Mouse (Mus musculus) hindbrain, embryonic 11.5 days (tissue): ENCODE results near the gene Pla2g5. TPM values are rescaled to one million over a fixed set of nuclear protein-coding genes. Genes with fewer than 3 reads are reported as not detected.

Source experiments
- ATAC-seq: fragments of 200-750 bp; cut with Nextera tagmentation; 2 replicates; pipeline ENCODE4 v1.8.0; 2017; ENCODE audit warnings: mild to moderate bottlenecking, moderate TSS enrichment, moderate library complexity; ENCODE audit not compliant: low FRiP score
- DNase-seq: peaks from one replicate; pipeline ENCODE4 v3.0.0-alpha.2; 2015; ENCODE audit warnings: low spot score
- H3K27ac ChIP-seq: fragments of 300-500 bp; sonication (generic); 2 replicates; pipeline ENCODE4 v1.5.1; 2014; ENCODE audit warnings: mild to moderate bottlenecking, low read depth, low read length
- H3K27me3 ChIP-seq: fragments of 300-500 bp; sonication (generic); 2 replicates; pipeline ENCODE4 v1.6.1; 2014; ENCODE audit warnings: mild to moderate bottlenecking, low read length, moderate library complexity, mixed read lengths; ENCODE audit not compliant: control insufficient read depth, insufficient read depth
- H3K36me3 ChIP-seq: fragments of 300-500 bp; sonication (generic); 2 replicates; pipeline ENCODE4 v1.6.1; 2014; ENCODE audit warnings: mild to moderate bottlenecking, low read length, moderate library complexity, mixed read lengths; ENCODE audit not compliant: control insufficient read depth, insufficient read depth
- H3K4me1 ChIP-seq: fragments of 300-500 bp; sonication (generic); replicated peaks from 2 replicates; pipeline ENCODE4 v1.6.1; 2014; ENCODE audit warnings: low read length, mixed read lengths; ENCODE audit not compliant: control insufficient read depth, insufficient read depth
- H3K4me2 ChIP-seq: fragments of 300-500 bp; sonication (generic); replicated peaks from 2 replicates; pipeline ENCODE4 v1.6.1; 2014; ENCODE audit warnings: mild to moderate bottlenecking, low read depth, low read length
- H3K4me3 ChIP-seq: fragments of 300-500 bp; sonication (generic); 2 replicates; pipeline ENCODE4 v1.5.1; 2014; ENCODE audit warnings: low read depth, low read length
- H3K9ac ChIP-seq: fragments of 300-500 bp; sonication (generic); 2 replicates; pipeline ENCODE4 v1.6.1; 2014; ENCODE audit warnings: low read depth, low read length
- H3K9me3 ChIP-seq: fragments of 300-500 bp; sonication (generic); 2 replicates; pipeline ENCODE4 v1.6.1; 2016; ENCODE audit warnings: low read length; ENCODE audit not compliant: control insufficient read depth
- WGBS: fragments of 180-500 bp; shearing (Covaris S2); extraction: QIAGEN DNeasy Blood & Tissue Kit; methylation state at CpG from one replicate; pipeline ENCODE4 v1.1.7; 2014; 5-methylcytosine and 5-hydroxymethylcytosine counted together
- polyA plus RNA-seq: library from polyadenylated mRNA; unstranded; fragments of >200 nt; fragmentation: Nextera tagmentation; extraction: Ambion mirVana; gene quantifications from 2 replicates; pipeline ENCODE4 v1.2.1, GENCODE M21; 2014

The Pla2g5 gene
- polyA plus RNA-seq, 1 experiment from 2014 or later, result 0.39 TPM

- Histone ChIP-seq H3K9me3 (no peaks in the 10 kb centered on the region), H3K36me3 (no peaks in the 10 kb centered on the region), H3K9ac (no peak overlapping the region), H3K27me3 (no peaks in the 10 kb centered on the region), H3K27ac (no peak overlapping the region), H3K4me3 (no peak overlapping the region), H3K4me1 (no peaks in the 10 kb centered on the region), H3K4me2 (no peak overlapping the region)
- ATAC-seq (no peak), DNase-seq (no peak)
- 57% methylated on average over 8 of the region's 8 CpGs for WGBS
Observed at GRCm38 (mm10) chr4:138819101-138819500, 44.2 kb downstream of the Pla2g5 start.

- Histone ChIP-seq H3K9me3 (no peaks in the 10 kb centered on the region), H3K4me2 (no peak overlapping the region), H3K4me1 (no peaks in the 10 kb centered on the region), H3K4me3 (no peak overlapping the region), H3K9ac (no peak overlapping the region), H3K27ac (no peak overlapping the region), H3K27me3 (no peaks in the 10 kb centered on the region; the same call in 1 of the 2 replicates), H3K36me3 (no peaks in the 10 kb centered on the region)
- WGBS, result 83% methylated on average over 6 of the region's 6 CpGs
- ATAC-seq (no peak), DNase-seq (no peak)
Observed at GRCm38 (mm10) chr4:138817736-138818135, 45.5 kb downstream of the Pla2g5 start.

GRCm38 (mm10) chr4:138816166-138816565, 47.1 kb downstream of the Pla2g5 start:
- Histone ChIP-seq H3K9ac (no peak overlapping the region), H3K9me3 (no peaks in the 10 kb centered on the region), H3K36me3 (no peaks in the 10 kb centered on the region), H3K4me2 (no peak overlapping the region), H3K4me1 (no peaks in the 10 kb centered on the region), H3K27me3 (no peaks in the 10 kb centered on the region; the same call in 1 of the 2 replicates), H3K4me3 (no peak overlapping the region), H3K27ac (no peak overlapping the region)
- DNase-seq (no peak), ATAC-seq (no peak)
- WGBS, result 82% methylated on average over 9 of the region's 9 CpGs

GRCm38 (mm10) chr4:138806920-138807541, 56.3 kb downstream of the Pla2g5 start:
- no peak overlapping the region for H3K4me3 ChIP-seq
- WGBS, result 77% methylated on average over 7 of the region's 7 CpGs

GRCm38 (mm10) chr4:138806160-138806559, 57.1 kb downstream of the Pla2g5 start:
- Histone ChIP-seq H3K27ac (no peak overlapping the region), H3K4me2 (no peak overlapping the region), H3K4me3 (no peak overlapping the region), H3K27me3 (no peaks in the 10 kb centered on the region), H3K9ac (no peak overlapping the region), H3K4me1 (0 out of 2 replicates have a peak, but pooled peaks cover 2% of the 10 kb centered on the region), H3K36me3 (no peaks in the 10 kb centered on the region), H3K9me3 (no peaks in the 10 kb centered on the region)
- ATAC-seq (no peak), DNase-seq (no peak)
- WGBS, result 88% methylated on average over 8 of the region's 8 CpGs

More at GRCm38 (mm10) chr4:138806920-138807541, 56.3 kb downstream of the Pla2g5 start:
- Histone ChIP-seq H3K36me3 (no peaks in the 10 kb centered on the region), H3K9me3 (no peaks in the 10 kb centered on the region), H3K27ac (no peak overlapping the region), H3K9ac (no peak overlapping the region), H3K4me2 (no peak overlapping the region), H3K4me1 (0 out of 2 replicates have a peak, but pooled peaks cover 2% of the 10 kb centered on the region), H3K27me3 (no peaks in the 10 kb centered on the region)
- DNase-seq, result no peak
- ATAC-seq, result no peak

GRCm38 (mm10) chr4:138805248-138805647, 58.0 kb downstream of the Pla2g5 start:
- 38% methylated on average over 8 of the region's 8 CpGs for WGBS
- DNase-seq, result peak; percentile 8

GRCm38 (mm10) chr4:138802917-138803316, 60.4 kb downstream of the Pla2g5 start:
- Histone ChIP-seq H3K9me3 (no peaks in the 10 kb centered on the region), H3K4me1 (0 out of 2 replicates have a peak, but pooled peaks cover 2% of the 10 kb centered on the region), H3K36me3 (no peaks in the 10 kb centered on the region), H3K4me2 (no peak overlapping the region), H3K4me3 (no peak overlapping the region), H3K9ac (no peak overlapping the region), H3K27ac (no peak overlapping the region), H3K27me3 (no peaks in the 10 kb centered on the region)
- DNase-seq (no peak), ATAC-seq (no peak)
- WGBS, result 85% methylated on average over 11 of the region's 11 CpGs

More at GRCm38 (mm10) chr4:138805248-138805647, 58.0 kb downstream of the Pla2g5 start:
- Histone ChIP-seq H3K27ac (no peak overlapping the region), H3K36me3 (no peaks in the 10 kb centered on the region), H3K27me3 (no peaks in the 10 kb centered on the region), H3K4me3 (no peak overlapping the region), H3K4me2 (no peak overlapping the region), H3K9me3 (no peaks in the 10 kb centered on the region), H3K4me1 (0 out of 2 replicates have a peak, but pooled peaks cover 2% of the 10 kb centered on the region), H3K9ac (no peak overlapping the region)
- ATAC-seq, result no peak

GRCm38 (mm10) chr4:138801631-138802030, 61.7 kb downstream of the Pla2g5 start:
- H3K4me2 ChIP-seq, result no peak overlapping the region
- H3K9ac ChIP-seq, result no peak overlapping the region
- no peaks in the 10 kb centered on the region for H3K27me3 ChIP-seq
- 83% methylated on average over 4 of the region's 4 CpGs for WGBS
- DNase-seq (no peak), ATAC-seq (no peak)
- no peak overlapping the region for H3K4me3 ChIP-seq
- H3K4me1 ChIP-seq, result 0 out of 2 replicates have a peak, but pooled peaks cover 2% of the 10 kb centered on the region
- H3K9me3 ChIP-seq, result no peaks in the 10 kb centered on the region
- H3K27ac ChIP-seq, result no peak overlapping the region
- H3K36me3 ChIP-seq, result no peaks in the 10 kb centered on the region

- no peak for ATAC-seq
Observed at GRCm38 (mm10) chr4:138800134-138800744, 63.0 kb downstream of the Pla2g5 start.

More at GRCm38 (mm10) chr4:138800134-138800744, 63.0 kb downstream of the Pla2g5 start:
- no peaks in the 10 kb centered on the region for H3K4me1 ChIP-seq
- H3K27ac ChIP-seq, result no peak overlapping the region
- DNase-seq, result no peak
- no peak overlapping the region for H3K4me3 ChIP-seq
- no peaks in the 10 kb centered on the region for H3K36me3 ChIP-seq
- H3K4me2 ChIP-seq, result no peak overlapping the region
- H3K9me3 ChIP-seq, result no peaks in the 10 kb centered on the region
- WGBS, result 83% methylated on average over 12 of the region's 12 CpGs
- H3K9ac ChIP-seq, result no peak overlapping the region
- no peaks in the 10 kb centered on the region for H3K27me3 ChIP-seq
